Mouse (Mus musculus): ENCODE data around the gene Pomp. TPM values are rescaled to one million over a fixed set of nuclear protein-coding genes. Genes with fewer than 3 reads are reported as not detected.
A peak's percentile ranks its signal among the peaks of the same experiment; 100 is the strongest.

The Pomp gene
- total RNA-seq (2021) = 100 to 1,000 TPM; 140 to 156 TPM

GRCm38 (mm10) chr5:147860449-147861261, at the start of gene Pomp:
Gene Pomp, plus strand, starts transcription at chr5:147860461.
- peak; percentile 92 for DNase-seq

- DNase-seq = no peak
These were observed 47.8 kb upstream of the Pomp start for GRCm38 (mm10) chr5:147812255-147813040.

GRCm38 (mm10) chr5:147814971-147815370, 45.3 kb upstream of the Pomp start:
- no peak for DNase-seq

- DNase-seq = no peak
These were observed 44.7 kb upstream of the Pomp start for GRCm38 (mm10) chr5:147815592-147815991.

GRCm38 (mm10) chr5:147816465-147816864, 43.8 kb upstream of the Pomp start:
- no peak for DNase-seq

- DNase-seq = no peak
These were observed 42.3 kb upstream of the Pomp start for GRCm38 (mm10) chr5:147817747-147818496.

GRCm38 (mm10) chr5:147818866-147819265, 41.4 kb upstream of the Pomp start:
- DNase-seq = no peak

GRCm38 (mm10) chr5:147819895-147820294, 40.4 kb upstream of the Pomp start:
- no peak for DNase-seq

- DNase-seq = no peak
These were observed 36.1 kb upstream of the Pomp start for GRCm38 (mm10) chr5:147824021-147824605.

- DNase-seq = no peak
These were observed 34.8 kb upstream of the Pomp start for GRCm38 (mm10) chr5:147825375-147825969.

GRCm38 (mm10) chr5:147826091-147826490, 34.2 kb upstream of the Pomp start:
- no peak for DNase-seq

GRCm38 (mm10) chr5:147826546-147826945, 33.7 kb upstream of the Pomp start:
- DNase-seq = no peak

- DNase-seq = no peak
These were observed 31.4 kb upstream of the Pomp start for GRCm38 (mm10) chr5:147828846-147829245.

GRCm38 (mm10) chr5:147832842-147833241, 27.4 kb upstream of the Pomp start:
- DNase-seq = no peak

GRCm38 (mm10) chr5:147834841-147835500, 25.3 kb upstream of the Pomp start:
- no peak for DNase-seq

- no peak for DNase-seq
These were observed 20.8 kb upstream of the Pomp start for GRCm38 (mm10) chr5:147839418-147839817.

GRCm38 (mm10) chr5:147843340-147843739, 16.9 kb upstream of the Pomp start:
- no peak for DNase-seq

GRCm38 (mm10) chr5:147845319-147845718, 14.9 kb upstream of the Pomp start:
- no peak for DNase-seq

GRCm38 (mm10) chr5:147847361-147847760, 12.9 kb upstream of the Pomp start:
- DNase-seq = no peak

- DNase-seq = peak; percentile 59 to 68
These were observed 11.9 kb upstream of the Pomp start for GRCm38 (mm10) chr5:147848164-147848863.

- no peak for DNase-seq
These were observed 10.1 kb upstream of the Pomp start for GRCm38 (mm10) chr5:147850194-147850593.

Measured in layer of hippocampus, postnatal 36 days (tissue).